Mouse (Mus musculus) bone marrow, adult 2 months (tissue): ENCODE data around the gene Trem2. TPM values are rescaled to one million over a fixed set of nuclear protein-coding genes. Genes with fewer than 3 reads are reported as not detected.
A peak's percentile ranks its signal among the peaks of the same experiment; 100 is the strongest.
"Not testable (repeated sequence)": the region's sequence is repeated elsewhere in the genome, so short reads cannot be mapped to it uniquely, and the experiment has no call there.

Experiments
- H3K27ac ChIP-seq: fragments of 200-500 bp; 2 replicates; pipeline ENCODE4 v1.5.1; 2012; ENCODE audit warnings: low read depth, mild to moderate bottlenecking, control low read depth, inconsistent platforms, low read length; ENCODE audit not compliant: control insufficient read depth, poor library complexity, insufficient read depth
- H3K4me1 ChIP-seq: fragments of 200-500 bp; 2 replicates; pipeline ENCODE4 v1.6.1; 2011; ENCODE audit warnings: low read length; ENCODE audit not compliant: control insufficient read depth, insufficient read depth
- H3K4me3 ChIP-seq: fragments of 200-500 bp; replicated peaks from 2 replicates; pipeline ENCODE3; 2011; ENCODE audit warnings: mild to moderate bottlenecking, low read depth, low read length, control low read depth; ENCODE audit not compliant: control insufficient read depth
- CTCF ChIP-seq: fragments of 200-500 bp; IDR thresholded peaks from 2 replicates; pipeline ENCODE4 v1.5.1; 2011; ENCODE audit warnings: low read length, control low read depth; ENCODE audit not compliant: control insufficient read depth, insufficient read depth
- POLR2A ChIP-seq: fragments of 200-500 bp; IDR thresholded peaks from 2 replicates; pipeline ENCODE4 v1.6.1; 2011; ENCODE audit warnings: low read depth, mild to moderate bottlenecking, control low read depth, low read length, borderline replicate concordance; ENCODE audit not compliant: control insufficient read depth
- WGBS: fragments of 180-500 bp; shearing (Covaris S2); methylation state at CpG from one replicate; pipeline ENCODE4 v1.1.7; 2018; 5-methylcytosine and 5-hydroxymethylcytosine counted together
- polyA plus RNA-seq: library from polyadenylated mRNA; stranded (reverse); fragments of >200 nt; gene quantifications from 2 replicates; pipeline ENCODE4 v1.2.4, GENCODE M21; 2011; ENCODE audit warnings: low replicate concordance; ENCODE audit not compliant: missing spikeins, insufficient read depth, insufficient read length

Trem2 gene
- 4.0 and 6.2 TPM in 2 replicates for polyA plus RNA-seq

GRCm38 (mm10) chr17:48346231-48346630, at the start of gene Trem2:
TSS of gene Trem2 (plus strand) at chr17:48346401.
- Histone ChIP-seq H3K4me3 (no peak within 1 kb of the TSS), H3K27ac (no peak within 1 kb of the TSS), H3K4me1 (peaks cover 1% of the 10 kb centered on the region; the same call in 1 of the 2 replicates)
- TF ChIP-seq POLR2A (no peak), CTCF (no peak)
- 46% methylated on average over 5 of the region's 5 CpGs for WGBS

GRCm38 (mm10) chr17:48299203-48299602, 47.0 kb upstream of the Trem2 start, which contains the start of gene Treml2:
TSS of gene Treml2 (plus strand) at chr17:48299498.
- Histone ChIP-seq H3K4me1 (peaks cover 4% of the 10 kb centered on the region; the same call in 1 of the 2 replicates), H3K4me3 (peak within 1 kb of the TSS; percentile 96), H3K27ac (peak within 1 kb of the TSS; percentile 96)
- no peak for TF ChIP-seq POLR2A
- no peak for TF ChIP-seq CTCF
- WGBS = 6% methylated on average over 3 of the region's 4 CpGs

GRCm38 (mm10) chr17:48299756-48300155, 46.4 kb upstream of the Trem2 start:
- 2% methylated on average over 7 of the region's 7 CpGs for WGBS
- TF ChIP-seq CTCF = no peak
- no peak for TF ChIP-seq POLR2A
- Histone ChIP-seq H3K27ac (peak overlapping the region; percentile 96), H3K4me1 (peaks cover 3% of the 10 kb centered on the region; the same call in 1 of the 2 replicates), H3K4me3 (peak overlapping the region; percentile 96)

- peak overlapping the region; percentile 96 for H3K4me3 ChIP-seq
- TF ChIP-seq CTCF (peak; percentile 28; the same call in 1 of the 2 replicates), POLR2A (peak; percentile 83)
- peaks cover 3% of the 10 kb centered on the region; the same call in 1 of the 2 replicates for H3K4me1 ChIP-seq
- 1% methylated on average over 7 of the region's 7 CpGs for WGBS
- peak overlapping the region; percentile 96 for H3K27ac ChIP-seq
Observed at GRCm38 (mm10) chr17:48300199-48300598, 46.0 kb upstream of the Trem2 start.

GRCm38 (mm10) chr17:48300861-48301260, 45.3 kb upstream of the Trem2 start:
- TF ChIP-seq CTCF (no peak), POLR2A (no peak)
- WGBS = under 1% methylated on average over 9 of the region's 9 CpGs
- peaks cover 3% of the 10 kb centered on the region; the same call in 1 of the 2 replicates for H3K4me1 ChIP-seq
- H3K27ac ChIP-seq = peak overlapping the region; percentile 96
- peak overlapping the region; percentile 96 for H3K4me3 ChIP-seq

GRCm38 (mm10) chr17:48301792-48302191, 44.4 kb upstream of the Trem2 start:
- TF ChIP-seq POLR2A (no peak), CTCF (no peak)
- Histone ChIP-seq H3K4me1 (peaks cover 3% of the 10 kb centered on the region; the same call in 1 of the 2 replicates), H3K27ac (no peak overlapping the region), H3K4me3 (peak overlapping the region; percentile 44)
- WGBS = 48% methylated on average over 5 of the region's 5 CpGs

- Histone ChIP-seq H3K27ac (no peak overlapping the region), H3K4me3 (no peak overlapping the region), H3K4me1 (peaks cover 4% of the 10 kb centered on the region; the same call in 1 of the 2 replicates)
- TF ChIP-seq POLR2A (no peak), CTCF (no peak)
- WGBS = 47% methylated on average over 2 of the region's 2 CpGs
Observed at GRCm38 (mm10) chr17:48312124-48312523, 34.1 kb upstream of the Trem2 start.

GRCm38 (mm10) chr17:48315905-48316579, 30.2 kb upstream of the Trem2 start, which contains the start of gene B430306N03Rik:
TSS of gene B430306N03Rik (plus strand) at chr17:48316141.
- Histone ChIP-seq H3K4me3 (peak within 1 kb of the TSS; percentile 63), H3K27ac (peak within 1 kb of the TSS; percentile 90)
- not testable (repeated sequence) for H3K4me1 ChIP-seq
- WGBS = 14% methylated on average over 3 of the region's 3 CpGs

GRCm38 (mm10) chr17:48318686-48319085, 27.5 kb upstream of the Trem2 start:
- WGBS = 90% methylated on average over 1 of the region's 1 CpGs
- Histone ChIP-seq H3K4me3 (peak overlapping the region; percentile 21), H3K27ac (no peak overlapping the region), H3K4me1 (peaks cover 1% of the 10 kb centered on the region; the same call in 1 of the 2 replicates)
- TF ChIP-seq CTCF (no peak), POLR2A (no peak)
